Mouse (Mus musculus) adrenal gland, postnatal 25 days (tissue): ENCODE results near the gene Cdnf. TPM values are rescaled to one million over a fixed set of nuclear protein-coding genes. Genes with fewer than 3 reads are reported as not detected.

Experiments used
- total RNA-seq: library from RNA; stranded (reverse); gene quantifications from 2 replicates; pipeline ENCODE4 v1.2.3, GENCODE M21; 2021

Gene Cdnf
- total RNA-seq, 1 experiment from 2014 or later = 3.8 TPM

Other genes with a start within 250 kb of the Cdnf start
- gene Nmt2, start 228.8 kb upstream of the Cdnf start, total RNA-seq = 71.5 and 103 TPM in 2 replicates
- 11.1 and 11.3 TPM in 2 replicates for gene Rpp38, start 180.4 kb upstream of the Cdnf start, total RNA-seq
- not detected in 2 replicates for gene Acbd7, start 176.9 kb upstream of the Cdnf start, total RNA-seq
- gene Olah, start 115.8 kb upstream of the Cdnf start, total RNA-seq = 0.43 TPM in 1 of 2 replicates, not detected in the other
- gene Meig1, start 90.4 kb upstream of the Cdnf start, total RNA-seq = 1.2 TPM in 1 of 2 replicates, not detected in the other
- 10.0 and 12.1 TPM in 2 replicates for gene Dclre1c, start 88.9 kb upstream of the Cdnf start, total RNA-seq
- gene Suv39h2, start 38.0 kb upstream of the Cdnf start, total RNA-seq = 1.6 and 3.1 TPM in 2 replicates
- gene Gm45902, start 240 bp upstream of the Cdnf start, total RNA-seq = 2.5 and 3.7 TPM in 2 replicates
- 40.8 and 44.7 TPM in 2 replicates for gene Hspa14, start 216 bp upstream of the Cdnf start, total RNA-seq
- gene Fam107b, start 57.5 kb downstream of the Cdnf start, total RNA-seq = 9.5 and 15.9 TPM in 2 replicates